Mouse (Mus musculus): Measurements from ENCODE around the gene Plod3. TPM values are rescaled to one million over a fixed set of nuclear protein-coding genes. Genes with fewer than 3 reads are reported as not detected.

The Plod3 gene
- polyA plus RNA-seq, 1 experiment: 36.3 TPM

GRCm38 (mm10) chr5:136962501-136962900 lies 24.3 kb upstream of the Plod3 start:
- peak; percentile 55 to 87 for DNase-seq (ENCODE audit: extremely low spot score in 1 of 2, low spot score in 1 of 2)

- no peak for DNase-seq (ENCODE audit: extremely low spot score in 1 of 2, low spot score in 1 of 2)
Observed at GRCm38 (mm10) chr5:136962966-136963540, 23.8 kb upstream of the Plod3 start.

- DNase-seq (ENCODE audit: extremely low spot score in 1 of 2, low spot score in 1 of 2): no peak
Observed at GRCm38 (mm10) chr5:136965210-136965609, 21.6 kb upstream of the Plod3 start.

GRCm38 (mm10) chr5:136965686-136966085 lies 21.1 kb upstream of the Plod3 start:
- DNase-seq (ENCODE audit: extremely low spot score in 1 of 2, low spot score in 1 of 2): no peak

- DNase-seq (ENCODE audit: extremely low spot score in 1 of 2, low spot score in 1 of 2): no peak
Observed at GRCm38 (mm10) chr5:136966331-136966730, 20.5 kb upstream of the Plod3 start, which contains the start of gene Cldn15. TSS of gene Cldn15 (plus strand) at chr5:136966616.

- DNase-seq (ENCODE audit: extremely low spot score in 1 of 2, low spot score in 1 of 2): no peak
Observed at GRCm38 (mm10) chr5:136966861-136967455, 19.9 kb upstream of the Plod3 start.

GRCm38 (mm10) chr5:136967592-136967991 lies 19.2 kb upstream of the Plod3 start:
- DNase-seq (ENCODE audit: extremely low spot score in 1 of 2, low spot score in 1 of 2): no peak

- DNase-seq (ENCODE audit: extremely low spot score in 1 of 2, low spot score in 1 of 2): peak in 1 of 2 experiments; percentile 78
Observed at GRCm38 (mm10) chr5:136970703-136971102, 16.1 kb upstream of the Plod3 start.

GRCm38 (mm10) chr5:136973670-136974069 lies 13.1 kb upstream of the Plod3 start:
- DNase-seq (ENCODE audit: extremely low spot score in 1 of 2, low spot score in 1 of 2): no peak

GRCm38 (mm10) chr5:136977769-136978168 lies 9.1 kb upstream of the Plod3 start:
- DNase-seq (ENCODE audit: extremely low spot score in 1 of 2, low spot score in 1 of 2): no peak

- DNase-seq (ENCODE audit: extremely low spot score in 1 of 2, low spot score in 1 of 2): no peak
Observed at GRCm38 (mm10) chr5:136979762-136980161, 7.1 kb upstream of the Plod3 start.

GRCm38 (mm10) chr5:136980974-136981373 lies 5.8 kb upstream of the Plod3 start:
- no peak for DNase-seq (ENCODE audit: extremely low spot score in 1 of 2, low spot score in 1 of 2)

GRCm38 (mm10) chr5:136982338-136982930 lies 4.4 kb upstream of the Plod3 start:
- DNase-seq (ENCODE audit: extremely low spot score in 1 of 2, low spot score in 1 of 2): peak in 1 of 2 experiments; percentile 56

- no peak for DNase-seq (ENCODE audit: extremely low spot score in 1 of 2, low spot score in 1 of 2)
Observed at GRCm38 (mm10) chr5:136984828-136985227, 2.0 kb upstream of the Plod3 start.

GRCm38 (mm10) chr5:136987138-136987933 lies 517 bp downstream of the Plod3 start:
- peak; percentile 60 to 78 for DNase-seq (ENCODE audit: extremely low spot score in 1 of 2, low spot score in 1 of 2)

GRCm38 (mm10) chr5:136987934-136988271 lies 1.1 kb downstream of the Plod3 start, which contains the start of gene Znhit1:
TSS of gene Znhit1 (minus strand) at chr5:136988021.
- peak in 1 of 2 experiments; percentile 22 for DNase-seq (ENCODE audit: extremely low spot score in 1 of 2, low spot score in 1 of 2)

GRCm38 (mm10) chr5:136988420-136988819 lies 1.6 kb downstream of the Plod3 start:
- DNase-seq (ENCODE audit: extremely low spot score in 1 of 2, low spot score in 1 of 2): peak in 1 of 2 experiments; percentile 38

- DNase-seq (ENCODE audit: extremely low spot score in 1 of 2, low spot score in 1 of 2): no peak
Observed at GRCm38 (mm10) chr5:136989801-136990200, 3.0 kb downstream of the Plod3 start.

- DNase-seq (ENCODE audit: extremely low spot score in 1 of 2, low spot score in 1 of 2): no peak
Observed at GRCm38 (mm10) chr5:136999449-136999848, 12.6 kb downstream of the Plod3 start.

GRCm38 (mm10) chr5:137000612-137001011 lies 13.8 kb downstream of the Plod3 start:
- no peak for DNase-seq (ENCODE audit: extremely low spot score in 1 of 2, low spot score in 1 of 2)

GRCm38 (mm10) chr5:137007276-137007675 lies 20.5 kb downstream of the Plod3 start:
- DNase-seq (ENCODE audit: extremely low spot score in 1 of 2, low spot score in 1 of 2): no peak

All from frontal cortex, adult 2 months (tissue).